Mouse (Mus musculus): Measurements from ENCODE around the gene Cd2bp2. TPM values are rescaled to one million over a fixed set of nuclear protein-coding genes. Genes with fewer than 3 reads are reported as not detected.

The Cd2bp2 gene
- 27.0 and 31.8 TPM in 2 replicates for polyA plus RNA-seq (2015; fragmentation: Nextera tagmentation; extraction: Ambion mirVana)

DNA sequence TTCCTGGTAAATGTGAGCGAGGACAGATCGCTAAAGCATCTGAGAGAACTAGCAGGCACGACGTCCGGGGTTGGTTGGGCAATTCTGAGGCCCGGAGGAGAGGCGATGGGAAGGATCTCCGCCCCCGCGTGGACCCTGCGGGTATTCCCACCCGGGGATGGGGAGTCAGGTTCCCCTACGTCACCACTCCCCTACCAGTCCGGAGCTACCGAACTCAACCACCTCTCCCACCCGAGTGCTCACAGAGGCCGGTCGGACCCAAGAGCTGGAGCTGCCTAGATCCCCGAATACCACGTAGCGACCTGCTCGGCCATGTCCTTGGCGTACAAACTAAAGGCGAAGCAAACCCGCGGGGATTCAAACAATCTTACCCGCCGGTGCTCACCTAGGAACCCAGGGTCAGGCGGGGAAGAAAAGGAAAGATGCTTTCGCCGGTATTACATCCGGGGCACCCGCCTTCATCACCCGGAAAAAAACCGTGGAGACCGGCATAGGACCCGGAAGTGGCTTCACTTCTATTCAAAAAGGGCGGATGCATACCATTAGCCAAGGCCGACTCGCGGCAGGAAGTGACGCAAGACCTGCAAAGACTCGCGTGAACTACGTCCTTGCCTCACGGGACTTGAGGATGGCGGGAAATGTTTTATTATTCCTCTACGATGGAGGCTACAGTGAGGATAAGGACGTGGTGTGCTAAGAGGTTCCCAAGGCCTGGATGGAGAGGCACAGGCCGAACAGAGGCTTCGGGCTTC, at the start of gene Cd2bp2:
Gene Cd2bp2, minus strand, starts transcription at position 507 of the 752 bp plus-strand sequence.

DNA sequence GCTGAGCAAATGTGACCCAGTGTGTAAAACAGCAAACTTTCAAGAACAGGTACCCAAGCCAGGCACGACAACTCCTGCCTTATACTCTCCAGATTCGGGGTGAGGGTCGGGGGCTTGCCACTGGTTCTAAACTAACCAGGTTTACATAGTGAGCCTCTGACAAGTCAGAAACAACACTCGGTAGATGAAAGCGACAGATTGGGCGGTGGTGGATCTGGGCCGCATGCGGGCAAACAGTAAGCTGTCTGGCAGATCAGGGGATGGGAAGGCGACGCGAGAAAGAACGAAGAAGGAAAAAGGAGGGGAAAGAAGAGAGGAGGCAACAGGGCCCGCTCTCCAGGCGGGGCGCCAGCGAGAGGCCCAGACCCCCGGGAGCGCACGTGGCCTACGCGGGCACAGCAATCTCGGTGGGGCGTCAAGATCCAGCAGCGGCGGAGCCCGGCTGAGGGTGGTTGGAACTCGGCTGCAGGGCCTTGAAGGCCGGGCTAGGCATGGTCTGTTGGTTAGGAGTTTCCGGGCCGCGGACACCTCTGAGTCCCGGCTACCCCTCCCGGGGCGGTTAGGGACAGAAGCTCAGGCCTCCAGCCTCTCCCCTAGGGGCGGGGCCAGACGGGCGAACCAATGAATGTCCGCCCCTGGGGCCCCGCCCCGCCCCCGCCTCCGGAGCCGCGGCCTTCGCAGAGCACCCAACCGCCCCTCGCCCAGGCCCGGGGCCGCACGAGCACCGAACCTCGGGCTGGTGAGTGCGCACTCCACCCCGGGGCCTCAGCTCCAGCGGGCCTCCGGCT, 48.2 kb upstream of the Cd2bp2 start, which contains the start of gene Zfp771:
Gene Zfp771, plus strand, starts transcription at position 405 of the 788 bp plus-strand sequence.

DNA sequence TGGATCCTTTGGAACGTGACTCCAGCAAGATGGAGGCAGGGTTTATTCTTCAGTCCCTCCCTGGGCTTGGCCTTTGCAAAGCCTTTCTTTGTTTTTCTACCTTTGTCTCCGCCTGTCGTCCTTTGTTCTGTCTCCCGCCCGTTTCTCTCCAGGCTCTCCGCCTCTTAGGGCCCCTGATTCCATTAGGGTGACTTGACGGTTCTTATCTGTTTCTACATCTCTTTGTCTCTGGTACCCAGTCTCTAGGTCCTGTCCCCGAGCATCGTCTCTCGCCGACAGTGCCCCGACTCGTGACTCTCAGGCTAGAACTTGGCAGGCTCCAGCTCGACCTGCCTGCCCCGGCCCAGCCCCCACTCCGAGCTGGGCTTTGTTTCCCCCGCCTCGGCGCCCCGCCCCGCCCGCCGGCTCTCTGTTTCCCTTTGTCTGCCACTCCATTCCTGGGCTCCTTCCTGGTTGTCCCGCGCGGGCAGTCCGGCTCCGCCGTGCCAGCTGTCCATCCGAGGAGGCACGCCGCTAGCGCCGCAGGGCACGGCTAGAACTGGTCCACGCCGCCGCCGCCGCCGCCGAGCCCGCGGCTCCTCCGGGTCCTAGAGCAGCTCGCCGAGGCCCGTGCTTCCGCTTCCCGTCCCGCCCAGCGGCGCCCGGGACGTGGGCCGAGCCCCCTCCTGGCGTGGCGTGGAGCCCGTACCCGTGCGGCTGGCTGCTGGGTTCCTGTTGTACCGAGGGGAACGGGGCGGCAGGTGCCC, 36.9 kb upstream of the Cd2bp2 start, which contains the start of the genes Zfp553 and Sept1:
Gene Zfp553, plus strand, starts transcription at position 440 of the 746 bp plus-strand sequence.
Gene Sept1, minus strand, starts transcription at position 509 of the 746 bp plus-strand sequence.

DNA sequence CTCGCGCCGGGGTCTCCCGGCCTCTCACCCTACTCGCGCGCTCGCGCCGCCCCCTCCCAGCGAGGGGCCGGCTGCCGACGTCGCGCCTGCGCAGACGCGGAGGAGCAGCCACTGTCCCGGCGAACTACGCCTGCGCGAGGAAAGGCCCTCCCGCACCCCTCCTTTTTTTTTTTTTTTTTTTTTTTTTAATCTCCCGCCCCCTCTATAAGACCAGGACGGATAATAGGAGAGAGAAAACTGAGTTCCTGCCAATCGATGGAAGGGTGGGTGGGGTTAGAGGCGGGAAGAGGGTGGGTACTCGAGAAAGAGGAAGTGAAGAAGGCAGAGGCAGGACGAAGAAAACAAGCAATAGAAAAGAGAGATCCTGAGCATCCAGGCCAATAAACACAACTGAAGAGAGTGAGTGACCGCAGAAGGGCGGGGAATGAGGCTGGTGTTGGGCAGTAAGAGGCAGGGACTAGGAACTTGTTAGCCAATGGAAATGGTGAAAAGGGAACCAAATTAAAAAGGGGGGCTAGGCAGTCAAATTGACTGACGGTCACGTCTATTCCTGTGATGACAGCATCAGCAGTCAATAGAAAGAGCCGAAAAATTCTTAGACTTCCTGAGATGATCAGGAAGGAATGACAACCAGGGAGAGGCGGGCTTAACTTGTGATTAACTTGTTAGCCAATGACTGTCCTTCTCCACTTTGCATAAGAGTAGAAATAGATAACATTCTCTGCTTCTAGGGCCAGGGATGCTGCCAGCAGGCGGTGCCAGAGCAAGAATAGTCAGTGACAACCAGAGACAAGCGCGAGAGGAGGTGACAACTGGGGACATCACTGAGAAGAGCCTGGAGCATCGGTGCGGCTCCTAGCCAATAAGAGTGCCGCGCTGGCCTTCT, 12.9 kb upstream of the Cd2bp2 start, which contains the start of gene Mylpf:
Gene Mylpf, plus strand, starts transcription at position 338 of the 886 bp plus-strand sequence.

DNA sequence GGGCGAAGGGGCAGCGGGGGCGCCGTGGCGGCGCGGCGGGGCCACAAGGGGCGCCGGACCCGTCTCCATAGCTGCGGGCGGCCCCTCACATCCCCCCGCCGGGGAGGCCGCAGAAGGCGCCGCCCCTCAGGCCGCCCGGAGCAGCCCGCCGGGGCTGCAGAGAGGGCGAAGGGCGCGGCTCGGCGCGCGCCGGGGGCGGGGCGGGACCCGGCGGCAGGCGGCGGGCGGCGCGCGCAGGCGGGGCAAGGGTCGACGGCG, 12.4 kb upstream of the Cd2bp2 start, which contains the start of gene Tbc1d10b:
Gene Tbc1d10b, minus strand, starts transcription at position 174 of the 258 bp plus-strand sequence.

Other genes with a start within 250 kb of the Cd2bp2 start
- not detected in 2 replicates for gene Asphd1, start 246.5 kb downstream of the Cd2bp2 start, polyA plus RNA-seq (2015; fragmentation: Nextera tagmentation; extraction: Ambion mirVana)
- gene Sez6l2, start 245.5 kb downstream of the Cd2bp2 start, polyA plus RNA-seq (2015; fragmentation: Nextera tagmentation; extraction: Ambion mirVana) = 0.19 and 0.22 TPM in 2 replicates
- 95.8 and 103 TPM in 2 replicates for gene Cdipt, start 220.1 kb downstream of the Cd2bp2 start, polyA plus RNA-seq (2015; fragmentation: Nextera tagmentation; extraction: Ambion mirVana)
- gene Cdiptos, start 220.0 kb downstream of the Cd2bp2 start, polyA plus RNA-seq (2015; fragmentation: Nextera tagmentation; extraction: Ambion mirVana) = 1.7 and 1.9 TPM in 2 replicates
- gene Mvp, start 181.4 kb downstream of the Cd2bp2 start, polyA plus RNA-seq (2015; fragmentation: Nextera tagmentation; extraction: Ambion mirVana) = 34.3 and 38.8 TPM in 2 replicates
- gene Pagr1b, start 179.6 kb downstream of the Cd2bp2 start, polyA plus RNA-seq (2015; fragmentation: Nextera tagmentation; extraction: Ambion mirVana) = 0.49 TPM in 1 of 2 replicates, not detected in the other
- gene Pagr1a, start 178.7 kb downstream of the Cd2bp2 start, polyA plus RNA-seq (2015; fragmentation: Nextera tagmentation; extraction: Ambion mirVana) = 7.9 and 36.8 TPM in 2 replicates
- gene Gm42742, start 175.0 kb downstream of the Cd2bp2 start, polyA plus RNA-seq (2015; fragmentation: Nextera tagmentation; extraction: Ambion mirVana) = 5.0 and 26.8 TPM in 2 replicates
- 2.7 and 3.0 TPM in 2 replicates for gene Prrt2, start 174.8 kb downstream of the Cd2bp2 start, polyA plus RNA-seq (2015; fragmentation: Nextera tagmentation; extraction: Ambion mirVana)
- 20.4 and 22.4 TPM in 2 replicates for gene Maz, start 169.0 kb downstream of the Cd2bp2 start, polyA plus RNA-seq (2015; fragmentation: Nextera tagmentation; extraction: Ambion mirVana)
- 17.9 and 21.4 TPM in 2 replicates for gene Kif22, start 153.6 kb downstream of the Cd2bp2 start, polyA plus RNA-seq (2015; fragmentation: Nextera tagmentation; extraction: Ambion mirVana)
- not detected in 2 replicates for gene Zg16, start 108.7 kb downstream of the Cd2bp2 start, polyA plus RNA-seq (2015; fragmentation: Nextera tagmentation; extraction: Ambion mirVana)
- 2.3 and 6.4 TPM in 2 replicates for gene AI467606, start 104.7 kb downstream of the Cd2bp2 start, polyA plus RNA-seq (2015; fragmentation: Nextera tagmentation; extraction: Ambion mirVana)
- gene Qprt, start 73.8 kb downstream of the Cd2bp2 start, polyA plus RNA-seq (2015; fragmentation: Nextera tagmentation; extraction: Ambion mirVana) = 0.76 and 0.98 TPM in 2 replicates
- gene Spn, start 58.2 kb downstream of the Cd2bp2 start, polyA plus RNA-seq (2015; fragmentation: Nextera tagmentation; extraction: Ambion mirVana) = 0.13 TPM in 2 replicates
- 12.6 and 12.7 TPM in 2 replicates for gene Tbc1d10b, start 12.4 kb upstream of the Cd2bp2 start, polyA plus RNA-seq (2015; fragmentation: Nextera tagmentation; extraction: Ambion mirVana)
- 2.5 and 3.2 TPM in 2 replicates for gene Mylpf, start 12.8 kb upstream of the Cd2bp2 start, polyA plus RNA-seq (2015; fragmentation: Nextera tagmentation; extraction: Ambion mirVana)
- gene Zfp553, start 37.0 kb upstream of the Cd2bp2 start, polyA plus RNA-seq (2015; fragmentation: Nextera tagmentation; extraction: Ambion mirVana) = 12.0 and 13.4 TPM in 2 replicates
- 8.5 and 10.1 TPM in 2 replicates for gene Sept1, start 37.1 kb upstream of the Cd2bp2 start, polyA plus RNA-seq (2015; fragmentation: Nextera tagmentation; extraction: Ambion mirVana)
- gene Zfp771, start 48.2 kb upstream of the Cd2bp2 start, polyA plus RNA-seq (2015; fragmentation: Nextera tagmentation; extraction: Ambion mirVana) = 49.9 and 51.6 TPM in 2 replicates
- gene Dctpp1, start 64.7 kb upstream of the Cd2bp2 start, polyA plus RNA-seq (2015; fragmentation: Nextera tagmentation; extraction: Ambion mirVana) = 53.2 and 54.2 TPM in 2 replicates
- 41.8 and 42.9 TPM in 2 replicates for gene Sephs2, start 78.0 kb upstream of the Cd2bp2 start, polyA plus RNA-seq (2015; fragmentation: Nextera tagmentation; extraction: Ambion mirVana)
- 0.49 and 1.5 TPM in 2 replicates for gene Itgal, start 100.2 kb upstream of the Cd2bp2 start, polyA plus RNA-seq (2015; fragmentation: Nextera tagmentation; extraction: Ambion mirVana)
- 8.6 and 9.7 TPM in 2 replicates for gene Zfp768, start 149.5 kb upstream of the Cd2bp2 start, polyA plus RNA-seq (2015; fragmentation: Nextera tagmentation; extraction: Ambion mirVana)
- 5.0 and 5.6 TPM in 2 replicates for gene Zfp747, start 180.0 kb upstream of the Cd2bp2 start, polyA plus RNA-seq (2015; fragmentation: Nextera tagmentation; extraction: Ambion mirVana)
- 3.3 and 3.5 TPM in 2 replicates for gene 9130019O22Rik, start 191.1 kb upstream of the Cd2bp2 start, polyA plus RNA-seq (2015; fragmentation: Nextera tagmentation; extraction: Ambion mirVana)
- 3.7 and 4.1 TPM in 2 replicates for gene E430018J23Rik, start 197.6 kb upstream of the Cd2bp2 start, polyA plus RNA-seq (2015; fragmentation: Nextera tagmentation; extraction: Ambion mirVana)
- gene Zfp764, start 210.8 kb upstream of the Cd2bp2 start, polyA plus RNA-seq (2015; fragmentation: Nextera tagmentation; extraction: Ambion mirVana) = 5.0 and 5.3 TPM in 2 replicates
- gene Zfp688, start 226.0 kb upstream of the Cd2bp2 start, polyA plus RNA-seq (2015; fragmentation: Nextera tagmentation; extraction: Ambion mirVana) = 15.9 and 16.3 TPM in 2 replicates

All from urinary bladder, postnatal 0 days (tissue).